Mouse (Mus musculus) erythroblast, embryonic 14.5 days (primary cell): ENCODE measurements around the gene Il23r.

ENCODE experiments used
- GATA1 ChIP-seq: IDR thresholded peaks from 2 replicates; pipeline ENCODE4 v1.6.1; 2012; ENCODE audit warnings: low read length, inconsistent platforms, mixed read lengths
- TAL1 ChIP-seq: IDR thresholded peaks from 3 replicates; pipeline ENCODE4 v1.6.1; 2012; ENCODE audit warnings: low read length, inconsistent platforms, mixed read lengths

DNA sequence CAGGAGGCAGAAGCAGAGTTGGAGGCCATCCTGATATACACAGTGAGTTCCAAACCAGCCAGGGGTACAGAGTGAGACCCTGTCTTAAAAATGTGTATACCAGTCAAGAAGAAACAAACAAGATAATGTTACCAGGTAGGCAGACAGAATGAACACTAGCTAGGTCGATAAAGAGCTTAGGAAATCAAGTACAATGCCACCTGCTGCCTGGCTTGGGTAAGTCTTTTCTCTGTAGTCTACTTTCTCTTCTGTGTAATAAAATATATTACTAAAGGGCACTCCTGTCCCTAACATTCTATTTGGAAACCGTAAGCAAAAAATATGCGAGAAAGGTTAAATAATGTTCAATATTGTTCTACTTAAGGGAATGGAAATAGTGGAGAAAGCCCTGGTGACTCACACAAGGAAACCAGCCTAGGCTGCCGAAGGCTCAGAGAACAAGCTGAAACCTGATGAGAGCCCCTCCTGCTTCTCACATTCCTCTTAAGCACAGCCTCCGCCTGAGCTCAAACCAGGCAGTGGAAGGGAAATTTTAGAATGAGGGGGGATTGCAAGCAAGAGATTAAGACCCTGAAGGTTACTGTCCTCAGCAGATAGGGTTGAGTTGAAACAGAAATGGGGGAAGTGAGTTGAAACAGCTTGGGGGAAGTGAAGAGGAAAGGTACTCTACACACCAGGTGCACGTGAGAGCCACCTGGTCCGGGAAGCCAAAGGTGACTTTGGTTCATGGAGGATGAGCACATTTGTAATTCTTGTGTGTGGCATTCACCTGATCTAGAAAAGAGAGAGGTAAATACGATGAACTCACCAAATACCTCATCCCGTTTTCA, 39.6 kb upstream of the Il23r start:
- TF ChIP-seq GATA1 (no peak), TAL1 (no peak)
